Mouse (Mus musculus): ENCODE measurements around the gene Nxnl2. TPM values are rescaled to one million over a fixed set of nuclear protein-coding genes. Genes with fewer than 3 reads are reported as not detected.
A peak's percentile ranks its signal among the peaks of the same experiment; 100 is the strongest.

The Nxnl2 gene
- 0.76 and 0.77 TPM in 2 replicates for polyA plus RNA-seq (2015; fragmentation: Nextera tagmentation; extraction: Ambion mirVana)

GRCm38 (mm10) chr13:51170691-51171680 lies at the start of gene Nxnl2:
TSS of gene Nxnl2 (plus strand) at chr13:51171022.
- Histone ChIP-seq H3K27me3 (peaks cover 45% of the 10 kb centered on the region), H3K27ac (no peak within 1 kb of the TSS), H3K9ac (peak within 1 kb of the TSS; percentile 64), H3K36me3 (no peaks in the 10 kb centered on the region), H3K9me3 (no peaks in the 10 kb centered on the region), H3K4me1 (replicated peaks) (peaks cover 15% of the 10 kb centered on the region), H3K4me2 (peak within 1 kb of the TSS; percentile 91), H3K4me3 (peak within 1 kb of the TSS; percentile 46)
- peak; percentile 74 for ATAC-seq (ENCODE audit: low FRiP score)
- WGBS, result under 1% methylated on average over 64 of the region's 64 CpGs

- Histone ChIP-seq H3K36me3 (peaks cover 9% of the 10 kb centered on the region; the same call in 1 of the 2 replicates), H3K9me3 (no peaks in the 10 kb centered on the region), H3K9ac (no peak overlapping the region), H3K4me1 (replicated peaks) (peaks cover 78% of the 10 kb centered on the region), H3K4me2 (no peak overlapping the region), H3K27me3 (no peaks in the 10 kb centered on the region), H3K27ac (no peak overlapping the region), H3K4me3 (no peak overlapping the region)
- 55% methylated on average over 1 of the region's 1 CpGs for WGBS
- no peak for ATAC-seq (ENCODE audit: low FRiP score)
Observed at GRCm38 (mm10) chr13:51121966-51122365, 48.9 kb upstream of the Nxnl2 start.

GRCm38 (mm10) chr13:51122771-51123170 lies 48.1 kb upstream of the Nxnl2 start:
- no peak overlapping the region for H3K9ac ChIP-seq
- H3K4me2 ChIP-seq, result no peak overlapping the region
- no peak for ATAC-seq (ENCODE audit: low FRiP score)
- no peaks in the 10 kb centered on the region for H3K9me3 ChIP-seq
- no peaks in the 10 kb centered on the region for H3K27me3 ChIP-seq
- no peak overlapping the region for H3K27ac ChIP-seq
- H3K36me3 ChIP-seq, result peaks cover 9% of the 10 kb centered on the region; the same call in 1 of the 2 replicates
- H3K4me1 ChIP-seq (replicated peaks), result peaks cover 73% of the 10 kb centered on the region
- 83% methylated on average over 8 of the region's 8 CpGs for WGBS
- no peak overlapping the region for H3K4me3 ChIP-seq

DNA sequence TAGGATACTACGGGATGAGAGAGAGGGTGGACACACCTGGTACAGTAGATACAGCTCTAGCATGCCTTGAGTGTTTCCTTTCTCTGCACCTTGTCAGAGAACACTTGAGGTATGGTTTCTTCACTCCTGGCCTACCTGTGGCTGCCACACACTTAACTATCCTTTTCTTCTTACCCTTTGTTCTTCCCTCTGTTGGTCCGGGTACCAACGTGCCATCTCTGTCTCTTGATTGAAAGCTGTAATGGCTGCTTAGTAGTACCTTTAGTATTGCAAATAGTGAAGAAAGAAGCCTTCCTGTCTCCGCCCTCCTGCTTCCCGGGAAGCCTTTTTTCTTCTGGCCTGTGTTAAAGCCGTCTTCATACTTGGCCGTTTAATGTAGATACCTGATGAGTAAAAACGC lies 45.5 kb upstream of the Nxnl2 start:
- no peak for ATAC-seq (ENCODE audit: low FRiP score)
- WGBS, result 72% methylated on average over 8 of the region's 8 CpGs
- H3K27ac ChIP-seq, result no peak overlapping the region
- H3K4me2 ChIP-seq, result no peak overlapping the region
- H3K9me3 ChIP-seq, result no peaks in the 10 kb centered on the region
- no peaks in the 10 kb centered on the region for H3K27me3 ChIP-seq
- H3K9ac ChIP-seq, result no peak overlapping the region
- H3K4me3 ChIP-seq, result no peak overlapping the region
- H3K4me1 ChIP-seq (replicated peaks), result peaks cover 47% of the 10 kb centered on the region
- peaks cover 14% of the 10 kb centered on the region; the same call in 1 of the 2 replicates for H3K36me3 ChIP-seq

DNA sequence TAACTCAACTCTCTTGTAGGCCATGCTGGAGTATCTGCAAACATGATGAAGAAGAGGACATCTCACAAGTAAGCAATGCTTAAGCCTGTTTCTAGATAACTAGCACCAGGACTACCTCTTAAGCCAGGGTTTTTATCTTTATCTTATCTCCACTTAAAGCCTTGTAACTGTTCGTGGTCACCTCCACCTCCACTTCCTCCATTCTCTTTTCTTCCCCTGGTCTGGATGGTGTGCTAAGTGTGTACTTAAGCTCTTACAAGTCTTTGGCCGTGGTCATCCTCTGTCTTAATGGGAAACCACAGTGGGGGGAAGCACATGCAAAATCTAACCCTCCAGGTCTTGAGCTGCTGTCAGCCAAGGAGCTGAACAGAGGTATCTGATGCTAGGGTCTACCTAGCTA lies 42.9 kb upstream of the Nxnl2 start:
- Histone ChIP-seq H3K27me3 (no peaks in the 10 kb centered on the region), H3K9ac (no peak overlapping the region), H3K9me3 (no peaks in the 10 kb centered on the region), H3K4me2 (no peak overlapping the region), H3K27ac (no peak overlapping the region), H3K36me3 (peaks cover 30% of the 10 kb centered on the region), H3K4me1 (replicated peaks) (peaks cover 22% of the 10 kb centered on the region), H3K4me3 (no peak overlapping the region)
- WGBS, result 93% methylated on average over 2 of the region's 2 CpGs
- ATAC-seq (ENCODE audit: low FRiP score), result no peak

GRCm38 (mm10) chr13:51128417-51128816 lies 42.4 kb upstream of the Nxnl2 start:
- WGBS, result 92% methylated on average over 7 of the region's 7 CpGs
- no peaks in the 10 kb centered on the region for H3K9me3 ChIP-seq
- no peak overlapping the region for H3K27ac ChIP-seq
- H3K4me2 ChIP-seq, result no peak overlapping the region
- H3K27me3 ChIP-seq, result no peaks in the 10 kb centered on the region
- peaks cover 19% of the 10 kb centered on the region for H3K4me1 ChIP-seq (replicated peaks)
- no peak overlapping the region for H3K9ac ChIP-seq
- ATAC-seq (ENCODE audit: low FRiP score), result no peak
- H3K36me3 ChIP-seq, result peaks cover 33% of the 10 kb centered on the region
- no peak overlapping the region for H3K4me3 ChIP-seq

- H3K27ac ChIP-seq, result no peak overlapping the region
- H3K9ac ChIP-seq, result no peak overlapping the region
- H3K4me2 ChIP-seq, result no peak overlapping the region
- no peaks in the 10 kb centered on the region for H3K27me3 ChIP-seq
- H3K4me1 ChIP-seq (replicated peaks), result peaks cover 7% of the 10 kb centered on the region; the same call in 1 of the 2 replicates
- H3K9me3 ChIP-seq, result no peaks in the 10 kb centered on the region
- WGBS, result 86% methylated on average over 10 of the region's 10 CpGs
- ATAC-seq (ENCODE audit: low FRiP score), result no peak
- H3K36me3 ChIP-seq, result peaks cover 44% of the 10 kb centered on the region
- no peak overlapping the region for H3K4me3 ChIP-seq
Observed at GRCm38 (mm10) chr13:51131179-51131578, 39.6 kb upstream of the Nxnl2 start.

GRCm38 (mm10) chr13:51136315-51136714 lies 34.5 kb upstream of the Nxnl2 start:
- H3K27ac ChIP-seq, result no peak overlapping the region
- H3K9ac ChIP-seq, result no peak overlapping the region
- no peak for ATAC-seq (ENCODE audit: low FRiP score)
- H3K9me3 ChIP-seq, result no peaks in the 10 kb centered on the region
- peaks cover 12% of the 10 kb centered on the region for H3K4me1 ChIP-seq (replicated peaks)
- H3K4me3 ChIP-seq, result no peak overlapping the region
- peaks cover 56% of the 10 kb centered on the region for H3K36me3 ChIP-seq
- 93% methylated on average over 4 of the region's 4 CpGs for WGBS
- no peak overlapping the region for H3K4me2 ChIP-seq
- H3K27me3 ChIP-seq, result no peaks in the 10 kb centered on the region

GRCm38 (mm10) chr13:51136996-51137701 lies 33.7 kb upstream of the Nxnl2 start:
- no peak overlapping the region for H3K4me3 ChIP-seq
- WGBS, result 65% methylated on average over 2 of the region's 2 CpGs
- no peak overlapping the region for H3K4me2 ChIP-seq
- no peak overlapping the region for H3K9ac ChIP-seq
- no peak for ATAC-seq (ENCODE audit: low FRiP score)
- no peak overlapping the region; the same call in 1 of the 2 replicates for H3K27ac ChIP-seq
- H3K4me1 ChIP-seq (replicated peaks), result peaks cover 12% of the 10 kb centered on the region
- no peaks in the 10 kb centered on the region for H3K9me3 ChIP-seq
- H3K27me3 ChIP-seq, result no peaks in the 10 kb centered on the region
- H3K36me3 ChIP-seq, result peaks cover 59% of the 10 kb centered on the region

GRCm38 (mm10) chr13:51137702-51138031 lies 33.2 kb upstream of the Nxnl2 start:
- Histone ChIP-seq H3K27me3 (no peaks in the 10 kb centered on the region), H3K4me2 (no peak overlapping the region), H3K4me3 (no peak overlapping the region), H3K9ac (no peak overlapping the region), H3K36me3 (peaks cover 54% of the 10 kb centered on the region), H3K27ac (no peak overlapping the region), H3K4me1 (replicated peaks) (peaks cover 12% of the 10 kb centered on the region), H3K9me3 (no peaks in the 10 kb centered on the region)
- ATAC-seq (ENCODE audit: low FRiP score), result peak; percentile 49; the same call in 1 of the 2 replicates

DNA sequence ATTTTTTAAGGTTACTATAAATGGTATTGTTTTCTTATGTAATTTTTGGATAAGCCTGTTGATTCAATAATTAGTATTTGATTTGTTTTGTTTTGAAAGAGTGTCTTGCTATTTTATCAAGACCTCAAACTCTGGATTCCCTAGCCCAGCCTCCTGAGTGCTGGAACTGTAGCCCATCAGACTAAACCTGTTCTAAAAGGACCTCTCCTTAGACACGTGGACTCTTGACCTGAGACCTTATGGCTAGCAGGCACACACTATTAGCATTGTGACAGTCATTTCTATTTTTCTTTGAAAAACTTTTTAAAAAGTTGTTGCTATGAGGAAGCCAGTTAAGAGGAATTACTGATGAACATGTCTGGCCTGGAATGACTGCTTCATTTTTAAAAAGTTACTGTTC lies 23.7 kb upstream of the Nxnl2 start:
- Histone ChIP-seq H3K4me2 (no peak overlapping the region), H3K9me3 (no peaks in the 10 kb centered on the region), H3K27me3 (no peaks in the 10 kb centered on the region), H3K36me3 (peaks cover 41% of the 10 kb centered on the region), H3K4me1 (replicated peaks) (no peaks in the 10 kb centered on the region), H3K9ac (no peak overlapping the region), H3K27ac (no peak overlapping the region), H3K4me3 (no peak overlapping the region)
- no peak for ATAC-seq (ENCODE audit: low FRiP score)
- 75% methylated on average over 1 of the region's 1 CpGs for WGBS

GRCm38 (mm10) chr13:51152966-51153669 lies 17.7 kb upstream of the Nxnl2 start:
- H3K4me2 ChIP-seq, result no peak overlapping the region
- 89% methylated on average over 4 of the region's 4 CpGs for WGBS
- no peaks in the 10 kb centered on the region for H3K9me3 ChIP-seq
- ATAC-seq (ENCODE audit: low FRiP score), result no peak
- no peak overlapping the region for H3K9ac ChIP-seq
- no peaks in the 10 kb centered on the region for H3K4me1 ChIP-seq (replicated peaks)
- no peak overlapping the region for H3K27ac ChIP-seq
- no peaks in the 10 kb centered on the region for H3K27me3 ChIP-seq
- H3K36me3 ChIP-seq, result peaks cover 44% of the 10 kb centered on the region
- H3K4me3 ChIP-seq, result no peak overlapping the region

All from hindbrain, embryonic 13.5 days (tissue).